Mouse (Mus musculus) heart, adult 2 months (tissue): ENCODE results near the gene Fndc5. TPM values are rescaled to one million over a fixed set of nuclear protein-coding genes. Genes with fewer than 3 reads are reported as not detected.

Experiments used
- DNase-seq, 2 experiments: peaks; one replicate each; pipeline ENCODE4 v3.0.0; 2021
- H3K27ac ChIP-seq: fragments of 200-600 bp; 2 replicates; pipeline ENCODE4 v1.8.1; 2022
- H3K27me3 ChIP-seq: fragments of 200-500 bp; 2 replicates; pipeline ENCODE4 v1.6.1; 2012; ENCODE audit warnings: mild to moderate bottlenecking, low read length, inconsistent platforms, mixed read lengths; ENCODE audit not compliant: control insufficient read depth, insufficient read depth
- H3K36me3 ChIP-seq: fragments of 200-500 bp; 2 replicates; pipeline ENCODE4 v1.6.1; 2012; ENCODE audit warnings: low read length, inconsistent platforms; ENCODE audit not compliant: control insufficient read depth, insufficient read depth
- H3K4me1 ChIP-seq: fragments of 200-500 bp; 2 replicates; pipeline ENCODE4 v1.6.1; 2011; ENCODE audit warnings: low read length; ENCODE audit not compliant: control insufficient read depth, insufficient read depth
- H3K4me3 ChIP-seq: fragments of 200-600 bp; 2 replicates; pipeline ENCODE4 v1.8.1; 2022
- H3K79me2 ChIP-seq: fragments of 200-500 bp; replicated peaks from 2 replicates; pipeline ENCODE4 v1.6.1; 2012; ENCODE audit warnings: mild to moderate bottlenecking, inconsistent platforms, low read length, moderate library complexity, mixed read lengths; ENCODE audit not compliant: control insufficient read depth, insufficient read depth
- H3K9ac ChIP-seq: fragments of 200-500 bp; 2 replicates; pipeline ENCODE4 v1.6.1; 2012; ENCODE audit warnings: low read depth, mild to moderate bottlenecking, control low read depth, inconsistent platforms, low read length, mixed read lengths
- CTCF ChIP-seq: fragments of 200-600 bp; IDR thresholded peaks from 2 replicates; pipeline ENCODE4 v1.8.1; 2022; ENCODE audit warnings: antibody characterized with exemption, mild to moderate bottlenecking, moderate library complexity
- EP300 ChIP-seq: fragments of 200-500 bp; IDR thresholded peaks from 2 replicates; pipeline ENCODE4 v1.6.1; 2011; ENCODE audit warnings: low read depth, low read length, control low read depth; ENCODE audit not compliant: insufficient read depth
- POLR2A ChIP-seq: fragments of 200-500 bp; IDR thresholded peaks from 2 replicates; pipeline ENCODE4 v1.6.1; 2011; ENCODE audit warnings: mild to moderate bottlenecking, low read depth, low read length, control low read depth; ENCODE audit not compliant: insufficient read depth
- WGBS: fragments of 180-500 bp; shearing (Covaris S2); methylation state at CpG from one replicate; pipeline ENCODE4 v1.1.7; 2018; 5-methylcytosine and 5-hydroxymethylcytosine counted together
- intact Hi-C: fragments of 180-260 bp; cut with DNase I; formaldehyde crosslinking; loops from one replicate; pipeline ENCODE4 v1.15.1; 2025
- polyA plus RNA-seq: library from polyadenylated mRNA; depleted of rRNA; stranded (reverse); fragments of >200 nt; gene quantifications from 2 replicates; pipeline ENCODE4 v1.2.3, GENCODE M21; 2012
- total RNA-seq, 2 experiments: library from RNA; stranded (reverse); gene quantifications; 2 replicates each; pipeline ENCODE4 v1.2.3; 2021

Gene Fndc5
- total and polyA plus RNA-seq, 3 experiments, result 197 to 388 (median 338) TPM

GRCm38 (mm10) chr4:129120520-129121445, 16.0 kb upstream of the Fndc5 start:
- intact Hi-C loops, result no loop called here
- 1% methylated on average over 56 of the region's 59 CpGs for WGBS
- peak; percentile 51 to 72 for DNase-seq
- Histone ChIP-seq H3K27me3 (peaks cover 14% of the 10 kb centered on the region), H3K4me3 (no peak overlapping the region), H3K9ac (no peak overlapping the region), H3K4me1 (no peaks in the 10 kb centered on the region), H3K27ac (no peak overlapping the region), H3K79me2 (no peaks in the 10 kb centered on the region), H3K36me3 (no peaks in the 10 kb centered on the region)
- peak; percentile 43 for TF ChIP-seq CTCF
- TF ChIP-seq EP300, result no peak
- TF ChIP-seq POLR2A, result no peak

- Histone ChIP-seq H3K27ac (no peak within 1 kb of the TSS), H3K27me3 (peaks cover 14% of the 10 kb centered on the region), H3K4me3 (no peak within 1 kb of the TSS), H3K79me2 (no peaks in the 10 kb centered on the region), H3K36me3 (no peaks in the 10 kb centered on the region), H3K9ac (no peak within 1 kb of the TSS), H3K4me1 (no peaks in the 10 kb centered on the region)
- no peak for DNase-seq
- TF ChIP-seq POLR2A (no peak), CTCF (no peak), EP300 (no peak)
- intact Hi-C loops, result no loop called here
- WGBS, result 4% methylated on average over 16 of the region's 17 CpGs
Measured at GRCm38 (mm10) chr4:129121569-129122086, 15.2 kb upstream of the Fndc5 start, which contains the start of gene Hpca. Gene Hpca, minus strand, starts transcription at chr4:129122036.

- Histone ChIP-seq H3K79me2 (no peaks in the 10 kb centered on the region), H3K27me3 (peaks cover 14% of the 10 kb centered on the region), H3K4me1 (no peaks in the 10 kb centered on the region), H3K36me3 (no peaks in the 10 kb centered on the region), H3K27ac (no peak overlapping the region), H3K9ac (no peak overlapping the region), H3K4me3 (no peak overlapping the region)
- WGBS, result 19% methylated on average over 9 of the region's 9 CpGs
- TF ChIP-seq POLR2A, result no peak
- no peak for TF ChIP-seq CTCF
- no peak for TF ChIP-seq EP300
- intact Hi-C loops, result no loop called here
- DNase-seq, result no peak
Measured at GRCm38 (mm10) chr4:129122107-129122506, 14.7 kb upstream of the Fndc5 start.

GRCm38 (mm10) chr4:129122719-129123118, 14.1 kb upstream of the Fndc5 start:
- H3K36me3 ChIP-seq, result no peaks in the 10 kb centered on the region
- no peak overlapping the region for H3K27ac ChIP-seq
- TF ChIP-seq CTCF (no peak), EP300 (no peak)
- DNase-seq, result no peak
- no peaks in the 10 kb centered on the region for H3K4me1 ChIP-seq
- H3K27me3 ChIP-seq, result peaks cover 14% of the 10 kb centered on the region
- H3K4me3 ChIP-seq, result no peak overlapping the region
- intact Hi-C loops, result no loop called here
- WGBS, result 16% methylated on average over 8 of the region's 8 CpGs
- H3K9ac ChIP-seq, result no peak overlapping the region
- H3K79me2 ChIP-seq, result no peaks in the 10 kb centered on the region

GRCm38 (mm10) chr4:129124652-129125146, 12.1 kb upstream of the Fndc5 start:
- DNase-seq, result no peak
- intact Hi-C loops, result no loop called here
- peaks cover 14% of the 10 kb centered on the region for H3K27me3 ChIP-seq
- WGBS, result 7% methylated on average over 13 of the region's 13 CpGs
- H3K79me2 ChIP-seq, result no peaks in the 10 kb centered on the region
- H3K9ac ChIP-seq, result no peak overlapping the region
- no peaks in the 10 kb centered on the region for H3K36me3 ChIP-seq
- H3K4me1 ChIP-seq, result no peaks in the 10 kb centered on the region
- H3K27ac ChIP-seq, result no peak overlapping the region
- no peak overlapping the region for H3K4me3 ChIP-seq
- TF ChIP-seq EP300 (no peak), CTCF (no peak), POLR2A (no peak)
